Mouse (Mus musculus) embryonic fibroblast, embryonic 13.5 days (primary cell): Measurements from ENCODE around the gene Rsad1. TPM values are rescaled to one million over a fixed set of nuclear protein-coding genes. Genes with fewer than 3 reads are reported as not detected.
A peak's percentile ranks its signal among the peaks of the same experiment; 100 is the strongest.

ENCODE experiments used
- H3K27ac ChIP-seq: 2 replicates; pipeline ENCODE4 v1.5.1; 2012; ENCODE audit warnings: low read length, control low read depth, inconsistent platforms; ENCODE audit not compliant: insufficient read depth
- H3K4me1 ChIP-seq: 2 replicates; pipeline ENCODE4 v1.6.1; 2011; ENCODE audit warnings: low read length; ENCODE audit not compliant: control insufficient read depth, insufficient read depth
- H3K4me3 ChIP-seq: 2 replicates; pipeline ENCODE4 v1.5.1; 2011; ENCODE audit warnings: mild to moderate bottlenecking, control low read depth, low read length; ENCODE audit not compliant: insufficient read depth
- CTCF ChIP-seq: IDR thresholded peaks from 2 replicates; pipeline ENCODE4 v1.5.1; 2011; ENCODE audit warnings: mild to moderate bottlenecking, control low read depth, low read length, moderate library complexity, borderline replicate concordance; ENCODE audit not compliant: insufficient read depth
- POLR2A ChIP-seq: IDR thresholded peaks from 2 replicates; pipeline ENCODE4 v1.6.1; 2011; ENCODE audit warnings: low read depth, mild to moderate bottlenecking, control low read depth, low read length, moderate library complexity
- polyA plus RNA-seq: library from polyadenylated mRNA; stranded (reverse); fragments of >200 nt; gene quantifications from 2 replicates; pipeline ENCODE4 v1.2.4, GENCODE M21; 2011; ENCODE audit warnings: low read depth; ENCODE audit not compliant: missing spikeins, insufficient read length

Gene Rsad1
- polyA plus RNA-seq, 1 experiment = 5.5 TPM

GRCm38 (mm10) chr11:94528879-94529278 lies 20.2 kb downstream of the Rsad1 start:
- Histone ChIP-seq H3K4me1 (no peaks in the 10 kb centered on the region), H3K27ac (no peak overlapping the region), H3K4me3 (no peak overlapping the region)
- TF ChIP-seq POLR2A = no peak
- TF ChIP-seq CTCF = no peak

- Histone ChIP-seq H3K4me1 (peaks cover 3% of the 10 kb centered on the region; the same call in 1 of the 2 replicates), H3K4me3 (no peak overlapping the region), H3K27ac (no peak overlapping the region)
- TF ChIP-seq CTCF (no peak), POLR2A (no peak)
These were observed 22.7 kb downstream of the Rsad1 start for GRCm38 (mm10) chr11:94526171-94526879.

GRCm38 (mm10) chr11:94521219-94521843 lies 27.7 kb downstream of the Rsad1 start, which contains the start of gene Mycbpap:
Gene Mycbpap, minus strand, starts transcription at chr11:94521742.
- no peak within 1 kb of the TSS for H3K27ac ChIP-seq
- peak; percentile 38; the same call in 1 of the 2 replicates for TF ChIP-seq POLR2A
- TF ChIP-seq CTCF = 0 out of 2 replicates have a peak, but pooled peaks have one; percentile 2
- H3K4me3 ChIP-seq = peak within 1 kb of the TSS; percentile 68

GRCm38 (mm10) chr11:94513452-94513851 lies 35.6 kb downstream of the Rsad1 start:
- Histone ChIP-seq H3K27ac (no peak overlapping the region), H3K4me1 (no peaks in the 10 kb centered on the region), H3K4me3 (no peak overlapping the region)
- no peak for TF ChIP-seq POLR2A
- no peak for TF ChIP-seq CTCF

More at GRCm38 (mm10) chr11:94521219-94521843, 27.7 kb downstream of the Rsad1 start, which contains the start of gene Mycbpap:
- peaks cover 3% of the 10 kb centered on the region; the same call in 1 of the 2 replicates for H3K4me1 ChIP-seq

GRCm38 (mm10) chr11:94508976-94509375 lies 40.1 kb downstream of the Rsad1 start:
- no peaks in the 10 kb centered on the region for H3K4me1 ChIP-seq
- H3K4me3 ChIP-seq = no peak overlapping the region
- TF ChIP-seq POLR2A (no peak), CTCF (no peak)
- H3K27ac ChIP-seq = no peak overlapping the region

GRCm38 (mm10) chr11:94501482-94501881 lies 47.6 kb downstream of the Rsad1 start:
- TF ChIP-seq CTCF = no peak
- no peak for TF ChIP-seq POLR2A

GRCm38 (mm10) chr11:94500362-94500761 lies 48.7 kb downstream of the Rsad1 start:
- Histone ChIP-seq H3K27ac (no peak overlapping the region), H3K4me3 (no peak overlapping the region), H3K4me1 (0 out of 2 replicates have a peak, but pooled peaks cover 5% of the 10 kb centered on the region)
- TF ChIP-seq CTCF = no peak
- TF ChIP-seq POLR2A = no peak

More at GRCm38 (mm10) chr11:94501482-94501881, 47.6 kb downstream of the Rsad1 start:
- H3K4me1 ChIP-seq = 0 out of 2 replicates have a peak, but pooled peaks cover 5% of the 10 kb centered on the region
- no peak overlapping the region for H3K4me3 ChIP-seq
- no peak overlapping the region for H3K27ac ChIP-seq

GRCm38 (mm10) chr11:94499661-94500152 lies 49.3 kb downstream of the Rsad1 start, which contains the start of gene Epn3:
Gene Epn3, minus strand, starts transcription at chr11:94499974.
- Histone ChIP-seq H3K27ac (no peak within 1 kb of the TSS), H3K4me1 (0 out of 2 replicates have a peak, but pooled peaks cover 5% of the 10 kb centered on the region), H3K4me3 (no peak within 1 kb of the TSS)
- no peak for TF ChIP-seq POLR2A
- TF ChIP-seq CTCF = no peak

GRCm38 (mm10) chr11:94499035-94499434 lies 50.0 kb downstream of the Rsad1 start:
- H3K4me3 ChIP-seq = no peak overlapping the region
- H3K27ac ChIP-seq = no peak overlapping the region
- no peak for TF ChIP-seq POLR2A
- no peak for TF ChIP-seq CTCF

More at GRCm38 (mm10) chr11:94499035-94499434, 50.0 kb downstream of the Rsad1 start:
- 0 out of 2 replicates have a peak, but pooled peaks cover 5% of the 10 kb centered on the region for H3K4me1 ChIP-seq
